Mouse (Mus musculus) MEL (cell line): ENCODE data around the gene Smo. TPM values are rescaled to one million over a fixed set of nuclear protein-coding genes. Genes with fewer than 3 reads are reported as not detected.

Source experiments
- DNase-seq: peaks from one replicate; pipeline ENCODE4 v3.0.0; 2011; ENCODE audit warnings: low read depth, low spot score
- H3K27ac ChIP-seq: 2 replicates; pipeline ENCODE4 v1.5.1; 2012; ENCODE audit warnings: low read depth, mild to moderate bottlenecking, control low read depth, low read length, moderate library complexity; ENCODE audit not compliant: control insufficient read depth
- H3K27me3 ChIP-seq, 2 experiments: fragments of 150-350 bp in 1 of 2; sonication (generic) in 1 of 2; 2 replicates each; pipeline ENCODE4 v1.6.1; 2012; ENCODE audit warnings: low read length in 2 of 2, mild to moderate bottlenecking in 2 of 2, improper control_type of control experiment in 1 of 2, moderate library complexity in 1 of 2; ENCODE audit not compliant: insufficient read depth in 2 of 2, control insufficient read depth in 1 of 2
- H3K36me3 ChIP-seq, 2 experiments: 2 replicates each; pipeline ENCODE4 v1.6.1; 2012 to 2014; ENCODE audit warnings: low read length in 2 of 2, improper control_type of control experiment in 1 of 2, inconsistent platforms in 1 of 2, mild to moderate bottlenecking in 1 of 2; ENCODE audit not compliant: insufficient read depth in 2 of 2, control insufficient read depth in 1 of 2
- H3K4me1 ChIP-seq, 2 experiments: fragments of 150-350 bp in 1 of 2; sonication (generic) in 1 of 2; 2 replicates each; pipeline ENCODE4 v1.6.1; 2012; ENCODE audit warnings: low read length in 2 of 2, improper control_type of control experiment in 1 of 2, mild to moderate bottlenecking in 1 of 2; ENCODE audit not compliant: insufficient read depth in 2 of 2, control insufficient read depth in 1 of 2
- H3K4me3 ChIP-seq, 2 experiments: fragments of 150-350 bp in 1 of 2; sonication (generic) in 1 of 2; 2 replicates each; pipeline ENCODE4 v1.5.1; 2012; ENCODE audit warnings: low read depth in 2 of 2, low read length in 2 of 2, mild to moderate bottlenecking in 2 of 2, moderate library complexity in 2 of 2, control low read depth in 1 of 2, improper control_type of control experiment in 1 of 2; ENCODE audit not compliant: control insufficient read depth in 1 of 2, insufficient read depth in 1 of 2
- H3K79me2 ChIP-seq: 2 replicates; pipeline ENCODE4 v1.6.1; 2012; ENCODE audit warnings: mild to moderate bottlenecking, low read length, moderate library complexity; ENCODE audit not compliant: control insufficient read depth, poor library complexity, insufficient read depth
- H3K9ac ChIP-seq: 2 replicates; pipeline ENCODE4 v1.6.1; 2012; ENCODE audit warnings: low read depth, mild to moderate bottlenecking, control low read depth, low read length, moderate library complexity; ENCODE audit not compliant: control insufficient read depth, poor library complexity, severe bottlenecking
- H3K9me3 ChIP-seq: fragments of 150-350 bp; sonication (generic); replicated peaks from 2 replicates; pipeline ENCODE4 v1.6.1; 2012; ENCODE audit warnings: mild to moderate bottlenecking, low read length, improper control_type of control experiment, moderate library complexity; ENCODE audit not compliant: insufficient read depth
- BHLHE40 ChIP-seq: IDR thresholded peaks from 2 replicates; pipeline ENCODE4 v1.6.1; 2012; ENCODE audit warnings: low read depth, mild to moderate bottlenecking, inconsistent platforms, low read length, improper control_type of control experiment, borderline replicate concordance
- CHD1 ChIP-seq: IDR thresholded peaks from 2 replicates; pipeline ENCODE4 v1.6.1; 2012; ENCODE audit warnings: low read depth, mild to moderate bottlenecking, inconsistent platforms, low read length, improper control_type of control experiment
- CHD2 ChIP-seq: IDR thresholded peaks from 2 replicates; pipeline ENCODE4 v1.6.1; 2011; ENCODE audit warnings: low read length, improper control_type of control experiment
- CTCF ChIP-seq, 3 experiments: IDR thresholded peaks in 2 of 3; conservative IDR thresholded peaks in 1 of 3; 2 replicates each; pipeline ENCODE4 v1.5.1; 2011 to 2012; ENCODE audit warnings: low read length in 3 of 3, low read depth in 2 of 3, mild to moderate bottlenecking in 2 of 3, improper control_type of control experiment in 1 of 3, inconsistent platforms in 1 of 3, mixed read lengths in 1 of 3, moderate library complexity in 1 of 3; ENCODE audit not compliant: control insufficient read depth in 1 of 3, insufficient read depth in 1 of 3, poor library complexity in 1 of 3, severe bottlenecking in 1 of 3
- E2F4 ChIP-seq: IDR thresholded peaks from 2 replicates; pipeline ENCODE4 v1.6.1; 2011; ENCODE audit warnings: low read depth, low read length, improper control_type of control experiment, borderline replicate concordance
- ELF1 ChIP-seq: IDR thresholded peaks from 2 replicates; pipeline ENCODE4 v1.6.1; 2014; ENCODE audit warnings: low read depth, mild to moderate bottlenecking, inconsistent platforms, low read length, improper control_type of control experiment, moderate library complexity
- EP300 ChIP-seq, 2 experiments: IDR thresholded peaks; 2 replicates each; pipeline ENCODE4 v1.6.1; 2011; ENCODE audit warnings: improper control_type of control experiment in 2 of 2, low read length in 2 of 2, low read depth in 1 of 2, mild to moderate bottlenecking in 1 of 2
- ETS1 ChIP-seq: IDR thresholded peaks from 2 replicates; pipeline ENCODE4 v1.6.1; 2012; ENCODE audit warnings: low read depth, mild to moderate bottlenecking, inconsistent platforms, low read length, improper control_type of control experiment, moderate library complexity
- GABPA ChIP-seq: IDR thresholded peaks from 2 replicates; pipeline ENCODE4 v1.6.1; 2012; ENCODE audit warnings: low read depth, mild to moderate bottlenecking, inconsistent platforms, low read length, improper control_type of control experiment, moderate library complexity
- HCFC1 ChIP-seq: IDR thresholded peaks from 2 replicates; pipeline ENCODE4 v1.6.1; 2012; ENCODE audit warnings: low read depth, mild to moderate bottlenecking, inconsistent platforms, low read length, improper control_type of control experiment, moderate library complexity
- JUND ChIP-seq: IDR thresholded peaks from 2 replicates; pipeline ENCODE4 v1.6.1; 2011; ENCODE audit warnings: low read depth, mild to moderate bottlenecking, improper control_type of control experiment, low read length
- KAT2A ChIP-seq: conservative IDR thresholded peaks from 2 replicates; pipeline ENCODE4 v1.6.1; 2012; ENCODE audit warnings: low read depth, low read length, improper control_type of control experiment, inconsistent platforms
- MAFK ChIP-seq: IDR thresholded peaks from 2 replicates; pipeline ENCODE4 v1.6.1; 2011; ENCODE audit warnings: low read depth, mild to moderate bottlenecking, low read length, improper control_type of control experiment, borderline replicate concordance
- MAX ChIP-seq: IDR thresholded peaks from 2 replicates; pipeline ENCODE4 v1.6.1; 2011; ENCODE audit warnings: low read length, improper control_type of control experiment
- MAZ ChIP-seq: IDR thresholded peaks from 2 replicates; pipeline ENCODE4 v1.6.1; 2012; ENCODE audit warnings: low read depth, mild to moderate bottlenecking, inconsistent platforms, low read length, improper control_type of control experiment
- MEF2A ChIP-seq: IDR thresholded peaks from 2 replicates; pipeline ENCODE4 v1.6.1; 2014; ENCODE audit warnings: low read depth, mild to moderate bottlenecking, inconsistent platforms, low read length, improper control_type of control experiment; ENCODE audit not compliant: poor library complexity, insufficient replicate concordance, severe bottlenecking; ENCODE audit errors: extremely low read depth
- MXI1 ChIP-seq: IDR thresholded peaks from 2 replicates; pipeline ENCODE4 v1.6.1; 2011; ENCODE audit warnings: mild to moderate bottlenecking, low read depth, low read length, improper control_type of control experiment
- MYB ChIP-seq: IDR thresholded peaks from 2 replicates; pipeline ENCODE4 v1.6.1; 2011; ENCODE audit warnings: mild to moderate bottlenecking, low read depth, low read length, improper control_type of control experiment
- MYC ChIP-seq: IDR thresholded peaks from 2 replicates; pipeline ENCODE4 v1.6.1; 2011; ENCODE audit warnings: low read depth, mild to moderate bottlenecking, low read length, improper control_type of control experiment, moderate library complexity
- NELFE ChIP-seq: IDR thresholded peaks from 2 replicates; pipeline ENCODE4 v1.6.1; 2011; ENCODE audit warnings: low read depth, low read length, improper control_type of control experiment
- NRF1 ChIP-seq: IDR thresholded peaks from 2 replicates; pipeline ENCODE4 v1.6.1; 2014; ENCODE audit warnings: low read depth, mild to moderate bottlenecking, inconsistent platforms, low read length, improper control_type of control experiment, moderate library complexity; ENCODE audit not compliant: poor library complexity, insufficient read depth, severe bottlenecking
- POLR2A ChIP-seq, 2 experiments: IDR thresholded peaks; 2 replicates each; pipeline ENCODE4 v1.6.1; 2011 to 2012; ENCODE audit warnings: low read length in 2 of 2, mild to moderate bottlenecking in 2 of 2, control low read depth in 1 of 2, improper control_type of control experiment in 1 of 2, low read depth in 1 of 2, moderate library complexity in 1 of 2; ENCODE audit not compliant: control insufficient read depth in 1 of 2, insufficient read depth in 1 of 2, poor library complexity in 1 of 2
- POLR2AphosphoS5 ChIP-seq: IDR thresholded peaks from 2 replicates; pipeline ENCODE4 v1.6.1; 2012; ENCODE audit warnings: low read depth, borderline replicate concordance, mild to moderate bottlenecking, inconsistent platforms, low read length, moderate library complexity, mixed read lengths
- RAD21 ChIP-seq: IDR thresholded peaks from 2 replicates; pipeline ENCODE4 v1.6.1; 2011; ENCODE audit warnings: mild to moderate bottlenecking, low read depth, low read length, improper control_type of control experiment
- SIN3A ChIP-seq: IDR thresholded peaks from 2 replicates; pipeline ENCODE4 v1.6.1; 2012; ENCODE audit warnings: low read length, improper control_type of control experiment, inconsistent platforms
- SMC3 ChIP-seq: IDR thresholded peaks from 2 replicates; pipeline ENCODE4 v1.6.1; 2011; ENCODE audit warnings: low read depth, low read length, improper control_type of control experiment
- TAL1 ChIP-seq: IDR thresholded peaks from 2 replicates; pipeline ENCODE4 v1.6.1; 2012; ENCODE audit warnings: mild to moderate bottlenecking, inconsistent platforms, low read length, moderate library complexity, mixed read lengths
- TBP ChIP-seq: IDR thresholded peaks from 2 replicates; pipeline ENCODE4 v1.8.0; 2011; ENCODE audit warnings: low read depth, low read length, improper control_type of control experiment
- TCF12 ChIP-seq: IDR thresholded peaks from 2 replicates; pipeline ENCODE4 v1.6.1; 2014; ENCODE audit warnings: low read depth, mild to moderate bottlenecking, inconsistent platforms, low read length, improper control_type of control experiment, moderate library complexity
- UBTF ChIP-seq: IDR thresholded peaks from 2 replicates; pipeline ENCODE4 v1.6.1; 2012; ENCODE audit warnings: low read depth, mild to moderate bottlenecking, inconsistent platforms, low read length, improper control_type of control experiment, moderate library complexity, borderline replicate concordance; ENCODE audit not compliant: insufficient read depth
- USF1 ChIP-seq: IDR thresholded peaks from 2 replicates; pipeline ENCODE4 v1.6.1; 2014; ENCODE audit warnings: low read depth, mild to moderate bottlenecking, inconsistent platforms, low read length, improper control_type of control experiment, moderate library complexity
- USF2 ChIP-seq, 2 experiments: IDR thresholded peaks; 2 replicates each; pipeline ENCODE4 v1.6.1; 2011 to 2012; ENCODE audit warnings: improper control_type of control experiment in 2 of 2, low read length in 2 of 2, borderline replicate concordance in 1 of 2, inconsistent platforms in 1 of 2, low read depth in 1 of 2, mild to moderate bottlenecking in 1 of 2; ENCODE audit not compliant: insufficient read depth in 1 of 2
- ZC3H11A ChIP-seq: IDR thresholded peaks from 2 replicates; pipeline ENCODE4 v1.6.1; 2012; ENCODE audit warnings: low read depth, mild to moderate bottlenecking, inconsistent platforms, low read length, improper control_type of control experiment
- ZKSCAN1 ChIP-seq: IDR thresholded peaks from 2 replicates; pipeline ENCODE4 v1.6.1; 2012; ENCODE audit warnings: low read depth, mild to moderate bottlenecking, inconsistent platforms, low read length, improper control_type of control experiment, moderate library complexity
- ZMIZ1 ChIP-seq: IDR thresholded peaks from 2 replicates; pipeline ENCODE4 v1.6.1; 2012; ENCODE audit warnings: low read depth, mild to moderate bottlenecking, inconsistent platforms, low read length, improper control_type of control experiment, moderate library complexity
- ZNF384 ChIP-seq: IDR thresholded peaks from 2 replicates; pipeline ENCODE4 v1.6.1; 2012; ENCODE audit warnings: low read depth, mild to moderate bottlenecking, inconsistent platforms, low read length, improper control_type of control experiment
- polyA plus RNA-seq, 2 experiments: library from polyadenylated mRNA; stranded (reverse) in 1 of 2; unstranded in 1 of 2; fragments of >175 nt in 1 of 2; fragments of >200 nt in 1 of 2; gene quantifications; 2 replicates each; pipeline versions ENCODE4 v1.2.1 to v1.2.4; 2012; ENCODE audit warnings: low replicate concordance in 2 of 2, low read depth in 1 of 2; ENCODE audit not compliant: insufficient read length in 2 of 2, insufficient read depth in 1 of 2, missing spikeins in 1 of 2
- total RNA-seq: library from RNA; depleted of rRNA; stranded (reverse); fragments of 300-350 nt; gene quantifications from 2 replicates; pipeline ENCODE4 v1.2.3, GENCODE M21; 2012

Gene Smo
- total and polyA plus RNA-seq, 3 experiments, result 62.6 to 83.7 TPM; not detected in 1

- H3K9me3 ChIP-seq, result no peaks in the 10 kb centered on the region
- peak overlapping the region in 1 of 2 experiments; percentile 24; a peak in 1 of 4 replicates for H3K4me3 ChIP-seq
- peak overlapping the region; percentile 98 for H3K27ac ChIP-seq
- peaks cover 24% of the 10 kb centered on the region for H3K79me2 ChIP-seq
- H3K9ac ChIP-seq, result peak overlapping the region; percentile 53
- H3K4me1 ChIP-seq, result peaks cover 57 to 75% of the 10 kb centered on the region in 2 experiments
- H3K27me3 ChIP-seq, result no peaks in the 10 kb centered on the region
- peak; percentile 88 for DNase-seq
- H3K36me3 ChIP-seq, result peaks cover 0 to 69% of the 10 kb centered on the region in 2 experiments; a peak in 2 of 4 replicates
- TF ChIP-seq SMC3, result no peak
- peak; percentile 58; the same call in 1 of the 2 replicates for TF ChIP-seq MEF2A
- no peak; a peak in 1 of 4 replicates for TF ChIP-seq POLR2A (IDR thresholded peaks at IDR 0.05; ENCODE audit: control insufficient read depth in 1 of 2, insufficient read depth in 1 of 2, low read depth in 1 of 2, low read length in 2 of 2, poor library complexity in 1 of 2)
- TF ChIP-seq TBP, result 0 out of 2 replicates have a peak, but pooled peaks have one; percentile 31
- peak; percentile 45; the same call in 1 of the 2 replicates for TF ChIP-seq MAFK
- no peak for TF ChIP-seq CTCF (IDR thresholded peaks at IDR 0.05 in 2 of 3, conservative IDR thresholded peaks at IDR 0.05 in 1 of 3; ENCODE audit: control insufficient read depth in 1 of 3, insufficient read depth in 1 of 3, low read depth in 2 of 3, low read length in 3 of 3, poor library complexity in 1 of 3, severe bottlenecking in 1 of 3)
- no peak for TF ChIP-seq GABPA
- no peak for TF ChIP-seq E2F4
- no peak for TF ChIP-seq POLR2AphosphoS5
- 0 out of 2 replicates have a peak, but pooled peaks have one; percentile 44 for TF ChIP-seq MXI1
- TF ChIP-seq NRF1, result 0 out of 2 replicates have a peak, but pooled peaks have one; percentile 9
- TF ChIP-seq USF1, result 0 out of 2 replicates have a peak, but pooled peaks have one; percentile 20
- TF ChIP-seq EP300 (IDR thresholded peaks at IDR 0.05; ENCODE audit: low read depth in 1 of 2, low read length in 2 of 2), result peak; percentile 96 to 98
- no peak for TF ChIP-seq ZKSCAN1
- no peak for TF ChIP-seq CHD2
- TF ChIP-seq SIN3A, result peak; percentile 83
- peak; percentile 46; the same call in 1 of the 2 replicates for TF ChIP-seq KAT2A
- no peak for TF ChIP-seq JUND
- TF ChIP-seq ZMIZ1, result peak; percentile 46; the same call in 1 of the 2 replicates
- peak; percentile 57 for TF ChIP-seq MAX
- TF ChIP-seq UBTF, result no peak
- TF ChIP-seq NELFE, result peak; percentile 38; the same call in 1 of the 2 replicates
- TF ChIP-seq ZC3H11A, result no peak
- peak; percentile 68 for TF ChIP-seq ELF1
- TF ChIP-seq MAZ, result peak; percentile 80
- TF ChIP-seq ZNF384, result no peak
- no peak for TF ChIP-seq CHD1
- peak; percentile 57 for TF ChIP-seq MYB
- TF ChIP-seq USF2 (IDR thresholded peaks at IDR 0.05; ENCODE audit: borderline replicate concordance in 1 of 2, insufficient read depth in 1 of 2, low read depth in 1 of 2, low read length in 2 of 2), result no peak
- 0 out of 2 replicates have a peak, but pooled peaks have one; percentile 13 for TF ChIP-seq HCFC1
- peak; percentile 100 for TF ChIP-seq TAL1
- peak; percentile 54; the same call in 1 of the 2 replicates for TF ChIP-seq MYC
- TF ChIP-seq ETS1, result peak; percentile 97
- TF ChIP-seq TCF12, result peak; percentile 99
- no peak for TF ChIP-seq RAD21
- TF ChIP-seq BHLHE40, result peak; percentile 70; the same call in 1 of the 2 replicates
Measured at GRCm38 (mm10) chr6:29701051-29701450, 34.3 kb upstream of the Smo start.
